Mouse (Mus musculus) gastrocnemius, adult 2 months (tissue): Measurements from ENCODE around the gene Lpin2. TPM values are rescaled to one million over a fixed set of nuclear protein-coding genes. Genes with fewer than 3 reads are reported as not detected.

Experiments used
- DNase-seq: peaks from one replicate; pipeline ENCODE4 v3.0.0; 2022
- H3K27ac ChIP-seq: fragments of 200-600 bp; 2 replicates; pipeline ENCODE4 v1.8.1; 2022; ENCODE audit warnings: mild to moderate bottlenecking
- H3K4me3 ChIP-seq: fragments of 200-600 bp; 2 replicates; pipeline ENCODE4 v1.8.1; 2022; ENCODE audit warnings: mild to moderate bottlenecking, moderate library complexity
- CTCF ChIP-seq: fragments of 200-600 bp; IDR thresholded peaks from 2 replicates; pipeline ENCODE4 v1.8.1; 2022; ENCODE audit warnings: antibody characterized with exemption, mild to moderate bottlenecking, moderate library complexity
- intact Hi-C: fragments of 180-260 bp; cut with DNase I; formaldehyde crosslinking; loops from one replicate; pipeline ENCODE4 v1.15.1; 2025
- total RNA-seq, 2 experiments: library from RNA; stranded (reverse); gene quantifications; 2 replicates each; pipeline ENCODE4 v1.2.3; 2021

Lpin2 gene
- total RNA-seq, 2 experiments from 2014 or later, result 5.3 to 5.6 TPM

DNA sequence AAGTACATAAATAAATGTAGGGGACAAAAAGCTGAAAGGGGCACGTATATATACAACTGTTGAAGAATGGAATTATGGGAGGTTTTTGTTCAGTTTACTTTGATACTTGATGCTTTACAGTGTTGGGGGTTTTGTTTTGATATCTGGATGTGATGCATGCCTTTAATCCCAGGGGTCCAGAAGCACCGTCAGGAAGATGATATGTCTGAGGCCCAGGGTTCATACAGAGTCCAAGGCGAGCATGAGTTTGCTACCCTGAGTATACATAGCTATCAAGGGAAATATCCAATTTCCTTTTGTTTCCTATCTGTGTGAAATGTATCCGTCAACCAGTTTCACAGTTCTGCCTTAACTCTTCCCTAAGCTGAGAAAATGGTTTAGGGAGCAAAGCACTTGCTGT lies 29.0 kb upstream of the Lpin2 start:
- no peak for TF ChIP-seq CTCF
- no peak overlapping the region for H3K4me3 ChIP-seq
- no peak overlapping the region for H3K27ac ChIP-seq
- DNase-seq, result no peak
- intact Hi-C loops, result no loop called here

DNA sequence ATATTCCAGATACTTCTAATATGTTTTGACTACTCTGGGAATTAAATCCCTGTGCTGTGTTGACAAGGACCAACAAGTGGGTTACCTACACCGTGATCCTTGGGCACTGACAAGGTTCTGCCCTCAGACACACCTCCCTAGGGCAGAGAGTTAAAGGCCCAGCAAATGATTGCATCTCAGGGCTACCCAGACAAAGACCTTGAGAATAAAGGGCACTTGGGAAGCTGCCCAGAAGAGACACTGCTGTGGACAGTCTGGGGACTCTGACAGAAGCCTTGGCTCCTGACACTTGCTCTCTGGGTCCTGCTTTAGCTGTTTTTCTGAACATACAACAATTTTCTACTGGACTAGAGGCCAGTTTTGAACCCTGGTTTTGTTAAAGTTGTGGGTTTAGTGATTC lies 27.1 kb upstream of the Lpin2 start:
- no peak for TF ChIP-seq CTCF
- intact Hi-C loops, result no loop called here
- Histone ChIP-seq H3K4me3 (no peak overlapping the region), H3K27ac (no peak overlapping the region)
- no peak for DNase-seq

DNA sequence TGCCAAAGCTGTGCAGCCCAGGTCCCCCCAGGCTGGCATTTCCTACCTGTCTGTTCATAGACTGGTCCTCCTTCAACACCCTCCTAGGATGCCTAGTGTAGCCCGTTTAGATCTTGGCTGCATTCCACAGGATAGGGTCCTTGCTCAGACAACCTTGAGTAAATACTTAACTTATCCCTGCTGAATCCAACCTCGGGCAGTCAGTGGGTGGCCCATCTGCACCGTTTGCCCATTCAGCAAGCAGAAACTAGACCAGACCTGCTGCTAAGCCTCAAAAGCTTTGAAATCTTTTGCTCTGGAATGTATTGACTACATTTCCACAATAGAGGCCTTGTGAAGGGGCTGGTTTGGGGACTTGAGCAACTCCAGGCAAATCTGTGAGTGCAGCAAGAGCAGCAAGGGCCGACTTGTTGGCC lies 23.2 kb upstream of the Lpin2 start:
- Histone ChIP-seq H3K4me3 (no peak overlapping the region), H3K27ac (no peak overlapping the region)
- intact Hi-C loops, result no loop called here
- DNase-seq, result no peak
- no peak for TF ChIP-seq CTCF

DNA sequence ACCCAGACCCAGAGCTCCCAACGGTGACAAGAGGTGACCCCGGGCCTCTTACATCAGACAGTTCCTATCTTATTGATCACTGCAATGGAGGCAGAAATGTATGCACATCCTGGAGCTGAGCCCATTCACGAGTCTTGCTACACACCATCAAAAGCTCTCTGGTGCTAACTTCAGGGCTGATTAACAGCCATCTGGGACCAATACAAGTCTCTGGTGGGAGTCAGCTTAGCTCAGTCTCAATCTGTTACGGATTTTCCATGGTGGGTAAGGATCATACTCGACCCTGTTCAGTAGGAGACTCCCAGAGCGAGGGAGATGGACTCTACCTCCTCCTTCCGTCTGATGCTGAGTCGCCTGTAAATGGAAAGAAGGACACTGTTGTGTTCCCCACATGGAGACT lies 22.6 kb upstream of the Lpin2 start:
- no peak for DNase-seq
- no peak for TF ChIP-seq CTCF
- Histone ChIP-seq H3K4me3 (no peak overlapping the region), H3K27ac (no peak overlapping the region)
- intact Hi-C loops, result no loop called here

DNA sequence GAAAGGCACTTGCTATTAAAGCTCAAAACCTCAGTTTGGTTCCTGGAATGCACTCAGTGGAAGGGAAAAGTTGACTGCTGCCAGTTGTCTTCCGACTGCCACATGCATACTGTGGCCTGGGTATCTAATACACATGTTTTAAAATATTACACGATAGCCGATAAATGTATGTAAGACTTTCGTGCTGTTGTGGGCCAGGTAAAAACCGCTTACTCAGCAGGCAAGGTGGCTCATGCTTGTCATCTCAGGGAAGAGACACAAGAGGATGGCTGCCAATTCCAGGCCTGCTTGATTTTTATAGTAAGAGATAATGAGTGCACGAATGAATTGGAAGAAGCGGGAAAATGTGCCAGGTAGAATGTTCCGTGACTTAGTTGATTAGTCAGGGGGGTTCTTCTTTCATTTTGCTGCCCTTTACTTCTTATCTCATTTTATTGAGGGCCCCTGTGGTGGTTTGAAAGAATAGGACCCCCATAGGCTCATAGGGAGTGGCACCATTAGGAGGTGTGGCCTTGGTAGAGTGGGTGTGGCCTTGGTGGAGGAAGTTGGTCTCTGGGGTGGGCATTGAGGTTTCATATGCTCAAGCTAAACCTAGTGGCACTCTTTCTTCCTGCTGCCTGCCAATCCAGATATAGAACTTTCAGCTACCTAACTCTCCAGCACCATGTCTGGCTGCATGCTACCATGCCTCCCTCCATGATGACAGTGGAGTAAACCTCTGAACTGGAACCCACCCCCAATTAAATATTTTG lies 21.9 kb upstream of the Lpin2 start:
- intact Hi-C loops, result no loop called here
- no peak overlapping the region for H3K4me3 ChIP-seq
- no peak for DNase-seq
- no peak for TF ChIP-seq CTCF
- H3K27ac ChIP-seq, result no peak overlapping the region

DNA sequence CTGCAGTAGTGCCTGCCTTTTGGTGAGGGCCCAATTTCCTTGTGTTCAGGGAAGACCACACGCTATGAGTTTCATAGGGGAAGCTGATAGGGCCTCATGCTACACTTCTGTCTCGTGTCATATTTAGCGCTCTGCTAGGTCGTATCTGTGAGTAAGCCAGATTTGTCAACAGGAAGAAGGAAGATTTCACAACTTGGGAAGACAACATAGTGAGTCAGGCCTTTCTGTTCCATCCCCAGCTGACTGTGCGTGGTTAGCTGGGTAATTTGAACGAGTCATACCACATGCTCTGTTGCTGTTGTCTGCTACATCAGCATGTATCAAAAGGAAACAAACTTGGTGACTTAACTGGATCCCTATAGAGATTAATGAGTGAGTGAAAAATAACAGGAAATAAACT lies 17.4 kb upstream of the Lpin2 start:
- peak overlapping the region; percentile 24; the same call in 1 of the 2 replicates for H3K27ac ChIP-seq
- TF ChIP-seq CTCF, result no peak

DNA sequence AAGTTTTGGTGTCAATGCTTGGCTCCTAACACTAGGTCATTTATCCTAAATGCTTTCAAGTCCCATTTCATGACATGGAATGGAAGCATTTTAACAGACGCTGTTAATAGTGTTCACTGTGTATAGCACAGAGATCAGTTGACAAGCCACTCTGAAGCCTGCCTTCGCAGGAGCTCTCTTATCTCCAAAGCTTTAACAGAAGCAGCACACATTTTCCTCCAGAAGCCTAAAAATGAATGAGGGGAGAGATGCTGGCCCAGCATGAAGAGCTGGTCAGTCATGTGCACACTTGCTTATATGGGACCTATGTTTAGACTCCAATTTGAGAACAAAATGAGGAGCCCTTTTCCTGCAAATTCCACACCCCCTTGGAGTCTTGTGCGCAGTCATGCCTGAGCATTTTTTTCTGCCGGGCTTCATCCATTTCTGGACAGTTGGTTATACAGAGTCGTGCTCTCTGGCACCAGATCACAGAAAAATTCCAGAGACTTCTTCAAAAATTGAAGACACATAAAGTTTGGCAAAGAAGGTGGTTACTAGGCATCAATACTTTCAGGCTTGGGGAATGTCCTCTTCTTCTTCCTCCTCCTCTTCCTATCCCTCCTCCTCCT lies 14.1 kb upstream of the Lpin2 start:
- intact Hi-C loops, result no loop called here
- Histone ChIP-seq H3K27ac (no peak overlapping the region), H3K4me3 (no peak overlapping the region)
- no peak for DNase-seq
- no peak for TF ChIP-seq CTCF

More for the DNA sequence above, 17.4 kb upstream of the Lpin2 start:
- intact Hi-C loops, result no loop called here
- DNase-seq, result peak; percentile 33
- no peak overlapping the region for H3K4me3 ChIP-seq

DNA sequence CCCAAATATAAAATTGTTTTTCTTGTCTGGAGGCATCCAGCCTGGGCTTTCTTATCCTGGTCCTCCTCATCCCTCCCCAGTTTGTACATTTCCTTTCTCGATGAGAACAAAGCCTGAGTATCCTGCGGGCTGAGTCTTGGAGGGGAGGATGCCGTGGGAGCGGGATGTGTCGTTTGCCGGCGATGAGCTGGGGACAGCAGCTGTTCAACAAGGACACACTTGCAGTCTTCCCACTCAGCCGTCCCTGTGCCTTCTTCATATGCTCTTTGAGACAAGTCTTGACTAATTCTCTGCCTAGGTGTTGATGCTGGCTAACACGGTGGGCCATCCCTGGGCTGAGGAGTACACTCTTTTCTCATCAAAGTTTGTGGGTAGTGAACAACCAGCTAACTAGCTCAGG lies 13.5 kb upstream of the Lpin2 start:
- DNase-seq, result no peak
- no peak overlapping the region for H3K27ac ChIP-seq
- intact Hi-C loops, result no loop called here
- H3K4me3 ChIP-seq, result no peak overlapping the region
- TF ChIP-seq CTCF, result no peak

DNA sequence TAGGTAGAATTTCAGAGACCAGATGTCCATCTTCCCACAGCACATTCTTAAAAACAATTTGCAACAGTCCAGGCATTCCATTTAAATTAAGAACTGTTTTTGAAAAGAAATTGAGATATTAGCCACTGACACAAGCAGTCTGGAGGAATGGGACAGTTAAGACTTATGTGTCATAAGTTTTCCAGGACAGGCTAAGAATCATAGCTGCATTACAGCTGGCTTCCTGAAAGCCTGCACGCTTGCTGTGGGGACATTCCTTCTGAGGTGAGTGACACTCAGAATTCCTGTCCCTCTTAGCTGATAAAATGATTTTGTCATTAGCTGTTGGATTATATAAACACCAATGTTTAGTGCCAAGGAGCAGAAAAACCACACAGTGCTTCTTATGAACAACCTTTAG lies 12.7 kb upstream of the Lpin2 start:
- DNase-seq, result no peak
- Histone ChIP-seq H3K27ac (no peak overlapping the region), H3K4me3 (no peak overlapping the region)
- TF ChIP-seq CTCF, result no peak
- intact Hi-C loops, result no loop called here

DNA sequence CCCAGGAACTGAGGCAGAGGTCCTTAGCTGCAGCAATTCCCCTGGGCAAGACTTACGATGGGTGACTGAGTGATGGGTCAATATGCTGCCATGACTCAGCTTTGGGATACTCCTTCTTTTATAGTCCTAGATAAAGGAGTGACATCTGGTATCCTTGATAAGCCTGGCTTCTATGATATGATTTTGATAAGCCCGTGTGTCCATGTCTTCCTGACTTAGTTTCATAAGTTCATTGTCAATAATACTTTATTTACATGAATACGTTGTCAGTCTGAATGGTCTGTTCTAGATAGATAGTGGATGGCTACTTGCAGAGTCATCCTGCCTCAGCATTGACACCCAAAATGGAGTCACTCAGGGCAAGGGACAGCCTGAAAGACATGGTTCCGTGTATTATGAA lies 11.2 kb upstream of the Lpin2 start:
- intact Hi-C loops, result no loop called here
- no peak for DNase-seq
- no peak overlapping the region for H3K27ac ChIP-seq
- no peak for TF ChIP-seq CTCF
- no peak overlapping the region for H3K4me3 ChIP-seq

DNA sequence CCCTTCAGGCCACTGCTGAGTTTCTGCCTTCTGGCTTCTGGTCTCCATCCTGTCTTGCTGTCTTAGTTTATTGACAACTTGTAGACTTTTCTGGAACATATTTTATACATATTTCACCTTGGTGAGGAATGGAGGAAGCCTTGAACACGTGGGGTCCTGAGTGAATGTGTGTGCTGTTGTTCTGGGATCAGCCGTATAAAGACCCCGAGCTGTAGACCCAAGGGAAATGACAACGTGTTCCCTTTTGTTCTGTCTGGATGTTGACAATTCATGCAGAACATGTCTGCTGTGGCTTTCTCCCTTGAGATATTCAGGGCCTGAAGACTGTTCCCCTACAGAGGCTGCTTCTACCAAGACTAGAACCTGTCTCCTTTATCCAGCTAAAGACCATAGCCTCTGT lies 5.0 kb upstream of the Lpin2 start:
- intact Hi-C loops, result no loop called here
- TF ChIP-seq CTCF, result no peak
- Histone ChIP-seq H3K27ac (peak overlapping the region; percentile 71; the same call in 1 of the 2 replicates), H3K4me3 (no peak overlapping the region)
- DNase-seq, result no peak

DNA sequence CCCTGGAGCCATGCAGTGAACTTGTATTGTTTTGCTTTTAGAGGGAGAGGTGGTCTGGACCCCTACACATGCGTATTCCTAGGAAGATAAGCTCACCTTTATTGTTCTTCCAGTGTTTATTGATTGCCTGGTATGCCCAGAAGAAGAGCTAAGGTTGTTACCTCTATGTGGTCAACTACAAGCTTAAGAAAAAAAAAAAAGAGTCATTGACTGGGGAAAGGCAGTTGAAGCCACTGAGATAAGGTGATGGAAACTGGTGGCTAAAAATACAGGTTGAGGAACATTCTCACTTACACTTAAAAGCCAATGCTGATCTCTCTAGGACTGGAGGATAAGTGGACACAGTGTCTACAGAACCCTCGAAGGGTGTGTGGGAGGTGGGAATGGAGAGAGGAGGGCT lies 4.4 kb upstream of the Lpin2 start:
- DNase-seq, result no peak
- H3K4me3 ChIP-seq, result no peak overlapping the region
- intact Hi-C loops, result no loop called here
- peak overlapping the region; percentile 71 for H3K27ac ChIP-seq
- TF ChIP-seq CTCF, result no peak

DNA sequence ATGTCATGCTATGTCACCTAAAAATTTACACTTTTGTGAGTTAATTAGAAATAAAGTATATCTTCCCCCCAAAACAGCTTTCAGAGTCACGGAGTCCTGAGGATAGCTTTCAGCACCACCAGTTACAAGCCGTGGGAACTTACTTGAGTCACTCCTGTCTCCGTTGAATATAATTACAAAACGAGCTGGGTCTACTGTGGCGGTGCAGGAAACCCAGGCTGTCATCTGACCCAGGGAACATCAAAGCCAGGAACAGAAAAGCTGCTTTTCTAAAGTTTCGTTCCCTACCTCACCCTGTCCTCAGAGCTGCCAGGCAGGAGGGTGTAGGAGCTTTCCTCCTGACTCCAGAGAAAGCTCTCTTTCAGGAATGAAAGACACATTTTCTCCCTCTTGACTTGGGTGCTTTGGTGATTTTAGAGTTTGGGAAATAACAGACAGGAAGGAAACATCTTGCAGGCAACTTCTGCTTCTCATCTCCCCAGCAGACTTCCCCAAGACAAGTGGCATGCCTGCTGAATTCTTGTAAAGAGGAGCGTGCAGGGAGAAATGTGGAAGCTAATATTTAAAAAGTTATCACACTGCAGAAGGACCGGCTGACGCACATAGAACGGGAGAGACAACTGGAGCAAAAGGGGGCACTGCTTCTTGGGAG lies 3.7 kb upstream of the Lpin2 start:
- Histone ChIP-seq H3K27ac (peak overlapping the region; percentile 71), H3K4me3 (peak overlapping the region; percentile 35)
- no peak for DNase-seq
- TF ChIP-seq CTCF, result no peak
- intact Hi-C loops, result no loop called here
